Mouse (Mus musculus): ENCODE data around the gene Sirt3.

The Sirt3 gene

DNA sequence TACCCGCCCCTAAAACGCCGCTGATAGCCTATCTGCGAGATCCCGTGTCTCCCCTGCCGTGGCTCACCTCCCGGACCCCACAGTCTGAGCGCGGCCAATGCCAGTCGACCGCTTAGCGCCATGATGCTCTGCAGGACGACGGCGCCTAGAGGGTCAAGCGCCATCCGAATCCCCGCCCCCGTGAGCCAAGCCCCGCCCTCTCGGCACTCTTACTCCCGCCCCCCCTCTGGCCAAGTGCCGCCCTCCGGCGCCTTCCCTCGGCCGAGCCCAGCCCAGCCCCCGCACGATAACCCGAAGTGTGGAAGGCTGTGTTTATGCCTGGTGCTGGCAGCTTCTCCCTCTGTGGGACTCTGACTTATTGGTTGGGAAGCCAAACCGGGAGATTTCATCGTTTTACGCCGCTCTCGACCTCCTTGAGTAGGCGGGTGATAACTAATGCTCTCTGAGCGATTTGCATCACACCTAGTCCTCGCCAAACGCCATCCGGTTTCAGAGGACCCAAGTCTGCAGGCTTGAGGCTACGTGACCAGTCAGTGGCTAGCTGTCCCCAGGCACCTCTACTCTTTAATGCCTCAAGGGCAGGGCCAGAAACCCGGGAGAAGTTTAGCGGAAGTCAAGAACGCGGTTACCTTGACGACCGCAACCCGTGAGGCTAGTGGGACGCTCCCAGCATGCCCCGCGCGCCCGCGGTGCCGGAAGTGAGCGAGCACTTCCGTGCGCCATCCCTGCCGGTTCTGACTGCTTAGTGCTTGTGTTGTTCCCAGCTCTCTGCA lies at the start of gene Sirt3, which contains the start of gene Psmd13:
Sirt3 (minus strand) TSS at position 614 of the 773 bp plus-strand sequence.
Psmd13 (plus strand) TSS at position 273 of the 773 bp plus-strand sequence.
- peak; percentile 96 for DNase-seq

DNA sequence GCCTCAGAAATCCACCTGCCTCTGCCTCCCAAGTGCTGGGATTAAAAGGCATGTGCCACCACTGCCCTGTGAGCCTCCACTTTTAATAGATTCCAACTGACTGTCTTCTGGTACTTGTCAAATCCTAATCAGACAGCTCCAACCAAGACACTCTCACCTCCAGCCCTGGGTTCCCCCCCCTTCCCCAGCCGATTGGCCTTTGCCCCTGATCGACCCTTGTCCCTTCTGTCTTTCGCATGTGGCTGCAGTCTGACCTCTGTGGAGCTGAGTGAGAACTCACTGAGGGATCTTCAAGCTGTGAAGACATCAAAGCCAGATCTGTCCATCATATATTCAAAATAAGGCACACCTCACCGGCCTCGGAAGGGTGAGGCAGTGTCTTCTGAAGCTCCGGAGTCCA lies 45.1 kb upstream of the Sirt3 start:
- DNase-seq: no peak

DNA sequence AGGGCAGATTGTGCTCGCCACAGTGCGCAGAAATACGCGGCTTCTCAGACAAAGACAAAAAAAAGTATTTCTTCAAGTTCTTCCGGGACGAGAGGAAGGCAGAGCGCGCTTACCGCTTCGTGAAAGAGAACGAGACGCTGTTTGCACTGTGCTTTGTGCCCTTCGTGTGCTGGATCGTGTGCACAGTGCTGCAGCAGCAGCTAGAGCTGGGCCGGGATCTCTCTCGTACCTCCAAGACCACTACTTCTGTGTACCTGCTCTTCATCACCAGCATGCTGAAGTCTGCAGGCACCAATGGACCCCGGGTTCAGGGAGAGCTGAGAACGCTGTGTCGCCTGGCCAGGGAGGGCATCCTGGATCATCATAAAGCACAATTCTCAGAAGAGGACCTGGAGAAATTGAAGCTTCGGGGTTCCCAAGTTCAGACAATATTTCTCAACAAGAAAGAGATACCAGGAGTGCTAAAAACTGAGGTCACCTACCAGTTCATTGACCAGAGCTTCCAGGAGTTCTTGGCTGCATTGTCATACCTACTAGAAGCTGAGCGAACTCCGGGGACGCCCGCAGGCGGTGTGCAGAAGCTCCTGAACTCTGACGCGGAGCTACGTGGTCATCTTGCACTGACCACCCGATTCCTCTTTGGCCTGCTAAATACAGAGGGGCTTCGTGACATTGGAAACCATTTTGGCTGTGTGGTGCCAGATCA lies 41.1 kb upstream of the Sirt3 start:
- DNase-seq: no peak

DNA sequence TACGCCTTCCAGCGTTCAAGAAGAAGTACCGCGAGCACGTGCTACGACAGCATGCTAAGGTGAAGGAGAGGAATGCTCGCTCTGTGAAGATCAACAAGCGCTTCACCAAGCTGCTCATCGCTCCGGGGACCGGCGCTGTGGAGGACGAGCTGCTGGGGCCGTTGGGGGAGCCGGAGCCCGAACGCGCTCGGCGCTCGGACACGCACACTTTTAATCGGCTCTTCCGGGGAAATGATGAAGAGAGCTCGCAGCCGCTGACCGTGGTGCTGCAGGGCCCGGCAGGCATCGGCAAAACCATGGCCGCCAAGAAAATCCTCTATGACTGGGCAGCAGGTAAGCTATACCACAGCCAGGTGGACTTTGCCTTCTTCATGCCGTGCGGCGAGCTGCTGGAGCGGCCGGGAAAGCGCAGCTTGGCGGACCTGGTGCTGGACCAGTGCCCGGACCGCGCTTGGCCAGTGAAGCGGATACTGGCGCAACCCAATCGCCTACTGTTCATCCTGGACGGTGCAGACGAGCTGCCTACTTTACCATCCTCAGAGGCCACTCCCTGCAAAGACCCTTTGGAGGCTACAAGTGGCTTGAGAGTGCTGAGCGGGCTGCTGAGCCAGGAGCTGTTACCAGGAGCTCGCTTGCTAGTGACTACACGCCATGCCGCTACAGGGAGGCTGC lies 40.4 kb upstream of the Sirt3 start:
- DNase-seq: peak; percentile 36

DNA sequence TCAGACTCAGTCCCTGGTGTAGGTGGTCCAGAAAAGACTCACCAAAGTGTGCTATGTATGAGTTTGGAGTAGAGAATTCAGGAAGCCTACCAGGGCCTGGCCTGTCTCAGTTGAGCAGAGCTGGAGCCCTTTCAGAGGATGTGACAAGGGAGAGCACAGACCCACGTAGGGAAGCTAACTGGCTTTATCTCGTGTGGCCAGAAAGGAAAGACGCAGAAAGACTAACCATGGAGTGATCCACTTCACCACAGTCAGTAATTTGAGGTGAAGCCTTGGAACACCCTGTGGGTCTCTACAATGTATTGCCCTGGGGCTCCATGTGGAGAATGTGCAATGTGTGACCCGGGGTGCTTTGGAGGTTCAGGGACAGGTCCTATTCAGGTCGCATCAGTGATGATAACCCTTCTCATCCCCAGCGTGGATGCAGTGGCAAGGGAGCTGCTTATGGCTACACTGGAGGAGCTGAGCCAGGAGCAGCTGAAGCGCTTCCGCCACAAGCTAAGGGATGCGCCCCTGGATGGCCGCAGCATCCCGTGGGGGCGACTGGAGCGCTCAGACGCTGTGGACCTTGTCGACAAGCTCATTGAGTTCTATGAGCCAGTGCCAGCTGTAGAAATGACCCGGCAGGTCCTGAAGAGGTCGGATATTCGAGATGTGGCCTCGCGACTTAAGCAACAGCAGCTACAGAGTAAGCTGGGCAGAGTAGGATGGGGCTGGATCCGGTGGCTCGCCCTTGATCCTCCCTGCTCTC lies 39.3 kb upstream of the Sirt3 start:
- DNase-seq: no peak

DNA sequence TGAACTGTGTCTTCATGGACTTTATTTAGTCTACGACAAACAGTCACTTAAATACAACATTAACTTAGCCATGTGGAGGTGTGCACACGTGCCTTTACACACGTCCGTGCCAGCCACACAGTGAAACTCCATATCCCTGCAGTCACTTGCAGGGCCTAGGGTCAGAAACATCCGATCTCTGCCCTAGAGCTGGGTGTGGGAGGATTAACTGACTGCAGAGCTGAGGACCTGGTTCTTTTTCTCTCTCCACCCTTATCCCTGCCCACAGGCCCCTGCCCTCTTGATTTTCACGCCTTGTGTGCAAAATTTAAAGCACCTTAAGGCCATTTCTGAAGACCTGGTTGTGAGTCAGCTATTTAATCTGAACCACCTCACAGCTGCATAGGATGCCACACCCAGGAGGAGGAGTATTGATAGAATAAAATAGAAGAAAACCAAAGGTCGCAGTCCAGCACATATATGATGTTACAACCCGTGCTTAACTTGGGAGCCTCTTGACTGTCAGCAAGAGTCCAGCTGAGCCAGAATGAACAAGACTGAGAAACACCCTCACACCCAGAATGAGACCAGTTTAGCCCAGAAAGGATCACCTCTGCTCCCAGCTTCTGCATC lies 38.4 kb upstream of the Sirt3 start, which contains the start of gene Nlrp6:
Nlrp6 (plus strand) TSS at position 485 of the 612 bp plus-strand sequence.
- DNase-seq: no peak

DNA sequence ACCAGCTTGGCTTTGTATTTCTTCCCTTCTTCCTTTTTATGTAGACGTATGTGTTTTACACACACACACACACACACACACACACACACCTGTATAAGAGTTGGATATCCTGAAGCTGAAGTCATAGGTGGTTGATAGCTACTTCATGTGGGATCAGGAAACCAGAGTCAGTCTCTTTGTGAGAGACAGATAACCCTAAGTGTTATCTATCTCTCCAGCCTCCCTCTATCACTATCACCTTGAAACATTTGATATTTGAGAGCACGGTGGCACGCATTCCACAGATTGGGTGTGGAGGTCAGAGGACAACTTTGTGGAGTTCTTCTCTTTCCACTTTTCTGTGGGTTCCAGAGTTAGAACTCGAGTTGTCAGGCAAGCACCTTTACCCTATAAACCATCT lies 37.8 kb upstream of the Sirt3 start:
- no peak for DNase-seq

DNA sequence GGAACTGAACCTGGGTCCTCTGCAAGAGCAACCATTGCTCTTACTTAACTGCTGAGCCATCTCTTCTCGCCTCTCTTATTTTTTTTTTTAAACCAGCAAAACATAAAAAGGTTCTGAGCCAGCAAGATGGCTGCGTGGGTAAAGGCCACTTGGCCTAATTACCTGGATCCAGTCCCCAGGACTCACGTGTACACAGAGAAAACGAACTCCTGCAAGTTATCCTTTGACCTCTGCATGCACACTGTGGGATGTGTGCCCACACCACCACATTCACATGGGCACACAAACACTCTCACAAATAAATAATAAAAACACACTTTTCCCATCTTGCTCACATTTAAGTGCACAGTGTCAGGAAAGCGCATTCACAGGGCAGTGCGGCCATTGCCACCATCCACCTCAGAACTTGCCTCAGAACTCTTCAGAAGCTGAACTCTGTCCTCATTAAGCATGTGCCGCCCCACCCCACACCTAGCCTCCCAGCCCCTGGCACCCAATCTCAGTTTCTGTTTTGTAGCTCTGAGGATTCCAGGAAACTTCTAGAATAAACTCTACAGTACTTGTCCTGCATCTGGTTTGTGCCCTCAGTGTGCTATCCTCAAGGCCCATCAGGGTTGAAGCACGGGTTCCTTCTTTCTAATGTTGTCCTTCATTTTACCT lies 32.1 kb upstream of the Sirt3 start:
- DNase-seq: no peak

DNA sequence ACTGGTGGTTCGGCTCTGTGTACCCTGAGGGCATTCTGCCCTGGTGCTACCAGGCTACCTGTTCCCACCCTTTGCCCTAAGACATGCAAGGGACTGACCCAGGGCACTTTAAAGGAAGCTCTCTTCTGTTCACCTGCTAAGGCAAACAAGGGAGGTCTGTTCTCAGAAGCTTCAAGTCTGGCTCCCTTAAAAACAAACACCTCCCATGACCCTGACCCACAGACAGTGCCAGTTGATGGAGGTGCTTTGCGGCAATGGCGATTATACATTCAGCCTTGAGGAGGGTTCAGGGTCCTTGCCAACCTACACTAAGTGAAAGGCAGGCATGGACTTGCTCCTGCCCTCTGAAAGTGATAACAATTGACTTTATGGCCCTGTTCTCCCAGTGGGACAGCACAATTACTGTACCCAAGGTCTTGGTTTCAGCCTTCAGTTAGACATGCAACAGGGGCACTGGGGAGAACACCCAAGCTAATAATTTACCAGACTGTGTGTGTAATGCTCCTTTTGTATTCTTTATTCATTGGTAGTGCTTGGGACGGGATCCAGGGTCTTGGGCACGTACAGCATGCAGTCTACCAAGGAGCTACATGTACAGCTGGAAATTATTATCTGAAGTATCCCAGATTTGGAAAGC lies 30.9 kb upstream of the Sirt3 start:
- DNase-seq: no peak

DNA sequence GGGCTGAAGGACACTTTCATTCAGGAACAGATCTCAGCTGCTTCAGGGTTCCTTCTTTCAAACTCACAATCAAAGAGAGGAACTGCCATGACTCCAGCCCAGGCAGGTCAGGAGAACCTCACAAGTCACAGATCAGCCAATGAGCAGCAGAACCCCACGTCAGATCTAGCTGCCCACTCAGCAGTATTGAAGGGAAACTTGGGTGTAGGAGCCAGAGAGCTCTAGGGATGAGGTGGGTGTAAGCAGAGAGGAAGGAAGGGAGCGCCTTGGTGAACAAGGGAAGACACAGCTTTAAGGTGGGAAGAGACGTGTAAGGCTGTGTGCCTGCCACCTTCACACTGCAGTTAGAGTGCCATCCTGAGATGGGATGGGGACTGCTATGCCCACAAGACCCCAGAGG lies 30.2 kb upstream of the Sirt3 start:
- no peak for DNase-seq

DNA sequence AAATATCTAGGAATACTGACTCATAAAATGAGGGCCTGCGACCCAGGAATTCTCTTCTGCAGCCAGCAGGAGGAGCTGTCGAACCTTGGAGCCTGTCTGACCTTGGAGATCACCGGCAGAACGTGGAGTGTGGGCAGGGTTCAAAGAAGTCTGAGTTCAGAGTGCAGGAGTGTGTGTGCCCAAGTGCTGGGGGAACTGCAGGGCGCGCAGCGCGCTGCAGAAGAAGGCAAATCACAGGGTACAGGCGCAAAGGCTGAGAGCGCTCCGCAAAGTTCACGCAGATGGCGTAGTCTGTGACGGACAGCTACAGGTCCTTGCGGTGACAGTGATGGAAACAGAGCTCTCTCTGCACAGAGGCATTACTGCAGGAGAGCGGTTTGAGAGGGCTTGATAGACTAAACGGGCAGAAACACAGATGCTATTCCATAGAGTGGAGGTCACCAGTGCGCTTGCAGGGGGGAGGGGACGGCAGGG lies 26.6 kb upstream of the Sirt3 start:
- peak; percentile 62 for DNase-seq

DNA sequence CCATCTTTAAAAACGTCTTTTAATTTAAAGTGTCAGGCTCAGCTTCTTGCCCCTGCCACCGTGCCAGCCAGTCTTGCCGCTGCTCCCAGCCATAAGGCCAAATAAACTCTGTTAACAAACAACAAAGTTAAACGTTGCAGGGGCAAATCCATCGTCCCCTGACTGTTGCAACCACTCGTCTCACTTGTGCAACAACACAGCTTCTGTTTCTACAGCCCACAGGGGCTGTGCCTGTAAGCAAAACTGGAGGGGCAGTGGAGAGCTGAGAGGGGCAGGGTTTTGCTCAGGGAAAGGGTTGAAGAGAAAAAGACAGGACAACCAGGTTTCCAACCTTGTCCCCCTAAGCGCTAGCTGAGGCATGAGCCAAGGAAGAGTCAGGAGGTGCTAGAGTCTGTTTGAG lies 26.1 kb upstream of the Sirt3 start:
- no peak for DNase-seq

DNA sequence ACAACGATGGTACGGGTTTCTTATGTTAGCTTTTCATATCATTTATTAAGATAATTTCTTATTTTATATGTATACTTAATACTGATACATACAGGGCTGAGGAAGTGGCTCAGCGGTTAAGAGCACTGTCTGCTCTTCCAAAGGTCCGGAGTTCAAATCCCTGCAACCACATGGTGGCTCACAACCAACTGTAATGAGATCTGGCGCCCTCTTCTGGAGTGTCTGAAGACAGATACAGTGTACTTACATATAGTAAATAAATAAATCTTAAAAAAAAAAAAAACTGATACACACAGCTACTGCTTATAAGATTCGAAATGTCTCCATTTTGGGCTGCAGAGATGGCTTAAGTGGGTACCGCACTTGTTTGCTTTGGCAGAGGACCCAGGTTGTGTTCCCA lies 25.6 kb upstream of the Sirt3 start:
- DNase-seq: no peak

DNA sequence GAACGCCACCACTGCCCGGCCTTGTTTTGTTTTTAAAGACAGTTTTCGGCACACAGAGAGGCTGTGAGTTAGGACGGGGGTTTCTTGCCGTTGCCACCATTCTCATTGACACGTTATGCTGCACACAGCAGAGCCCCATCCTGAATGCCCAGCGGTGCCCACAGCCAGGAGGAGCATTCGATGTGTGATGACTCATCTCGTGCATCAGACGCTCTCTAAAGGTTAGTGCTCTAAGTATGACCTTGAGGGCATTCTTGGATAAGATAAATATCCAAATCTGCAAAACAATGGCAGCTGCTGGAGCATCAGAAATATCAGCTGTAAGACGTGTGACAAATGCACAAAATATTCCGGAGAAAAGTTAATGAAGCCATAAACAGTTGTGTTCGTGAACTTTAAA lies 25.0 kb upstream of the Sirt3 start:
- DNase-seq: no peak

DNA sequence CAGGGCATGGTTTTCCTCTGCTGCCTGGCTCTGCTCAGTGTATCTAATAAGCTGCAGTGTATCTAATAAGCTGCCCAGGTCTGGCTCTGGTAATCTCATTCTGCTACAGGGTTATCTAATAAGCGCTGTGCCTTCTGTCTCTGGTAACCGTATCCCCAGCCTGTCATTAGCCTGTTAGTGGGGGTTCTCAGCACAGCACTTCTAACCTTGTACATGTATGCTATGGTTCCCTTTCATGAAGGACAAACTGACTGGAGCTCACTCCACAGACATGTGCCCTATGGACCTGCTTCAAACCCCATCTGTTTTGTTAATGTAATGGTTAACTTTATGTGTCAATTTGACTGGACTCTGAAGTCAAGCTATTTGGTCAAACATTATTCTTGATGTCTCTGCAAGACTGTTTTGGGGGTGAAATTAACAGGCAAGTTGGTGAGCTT lies 23.6 kb upstream of the Sirt3 start:
- no peak for DNase-seq

DNA sequence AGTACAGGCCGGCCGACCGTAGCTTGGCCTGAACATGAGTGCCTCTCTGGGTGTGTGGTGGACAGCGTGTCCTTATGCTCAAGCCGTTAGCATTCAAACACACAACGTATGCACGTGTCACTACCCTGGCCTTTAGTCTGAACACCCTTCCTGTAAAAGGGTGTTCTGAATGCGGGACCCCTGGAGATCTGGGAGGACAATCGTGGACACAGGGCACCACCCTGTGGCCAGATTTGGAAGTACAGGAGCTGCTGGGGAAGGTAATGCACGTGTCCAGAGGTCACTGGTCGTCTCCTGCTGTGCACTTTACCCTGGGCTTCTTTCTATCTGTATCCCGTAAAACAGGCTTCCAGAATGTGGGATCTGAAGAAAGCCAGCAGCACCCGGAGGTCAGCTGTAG lies 21.1 kb upstream of the Sirt3 start:
- peak; percentile 80 for DNase-seq

DNA sequence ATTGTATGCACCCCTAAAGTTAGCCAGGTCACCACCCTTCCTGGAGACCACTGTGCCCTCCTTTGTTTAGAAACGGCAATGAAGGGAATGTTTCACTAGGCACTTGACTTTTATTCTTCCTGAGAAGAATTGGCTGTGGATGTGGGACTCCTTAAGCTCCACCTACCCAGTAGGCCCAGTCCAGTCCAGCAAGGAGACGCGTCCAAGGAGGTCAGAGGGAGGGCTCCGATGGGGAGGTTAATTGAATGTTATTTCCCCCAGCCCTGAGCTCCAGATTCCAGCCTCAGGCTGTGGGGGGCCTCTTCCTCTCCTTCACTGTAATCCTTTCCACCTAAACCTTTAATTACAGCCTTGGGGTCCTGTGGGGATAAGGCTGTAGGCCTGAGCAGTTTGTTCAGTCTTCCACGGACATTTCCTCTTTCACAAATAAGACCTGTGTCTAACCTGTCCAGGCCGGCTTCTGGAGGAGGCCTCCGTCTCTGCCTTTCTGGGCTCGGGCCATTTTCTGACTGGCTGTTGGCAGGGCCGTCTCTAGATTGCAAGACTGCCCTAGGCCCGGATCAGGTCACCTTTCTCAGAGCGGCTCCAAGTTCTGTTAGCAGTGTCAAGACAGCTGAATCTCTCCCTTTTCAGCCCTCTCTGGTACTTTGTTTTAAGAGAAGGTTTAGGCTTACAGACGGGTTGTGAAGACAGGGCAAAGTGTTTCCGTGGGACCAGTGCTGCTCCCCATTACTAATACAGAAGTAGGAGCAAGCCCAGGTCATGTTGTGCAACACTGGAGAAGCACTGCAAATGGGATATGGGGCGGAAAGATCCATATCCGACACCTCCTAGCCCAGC lies 20.1 kb upstream of the Sirt3 start:
- DNase-seq: no peak

DNA sequence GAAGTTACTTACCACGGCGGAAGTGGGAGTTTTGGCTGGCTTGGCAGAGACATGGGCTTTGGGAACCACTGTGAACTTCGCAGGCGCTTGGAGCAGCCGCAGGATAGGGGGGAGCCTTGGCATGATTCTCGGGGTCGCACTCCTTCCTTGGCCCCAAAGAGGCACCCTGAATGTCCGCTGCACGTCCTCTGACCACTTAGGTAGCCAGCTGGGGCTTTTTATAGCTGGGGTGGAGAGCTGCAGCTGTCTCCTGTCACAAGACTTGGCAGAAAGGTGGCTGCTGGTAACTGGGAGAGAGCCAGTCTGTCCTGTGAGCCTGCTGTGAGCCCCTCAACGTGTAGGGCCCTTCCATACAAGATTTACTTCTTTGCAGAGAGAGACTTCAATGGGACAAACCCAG lies 18.1 kb upstream of the Sirt3 start, which contains the start of gene Cox8b:
Cox8b (minus strand) TSS at position 227 of the 400 bp plus-strand sequence.
- DNase-seq: no peak

DNA sequence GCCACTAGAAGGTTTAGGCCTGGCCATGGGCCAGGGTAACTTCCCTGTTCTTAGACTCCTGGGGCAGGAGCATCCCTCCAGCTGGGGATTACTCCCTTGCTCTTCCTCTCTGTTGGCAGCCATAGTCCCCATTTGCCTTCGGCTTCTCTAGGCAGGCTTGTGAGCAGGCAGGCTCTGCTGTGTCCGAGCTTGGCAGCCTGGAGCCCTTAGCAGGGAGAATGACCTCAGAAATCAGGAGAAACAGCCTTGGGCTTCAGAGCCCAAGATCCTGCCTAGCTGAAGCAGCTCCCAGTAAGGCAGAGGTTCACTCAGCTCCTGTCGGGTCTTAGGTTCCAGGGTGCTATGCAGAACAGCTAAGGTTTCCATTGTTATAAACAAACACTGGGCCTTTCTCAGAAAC lies 17.0 kb upstream of the Sirt3 start:
- DNase-seq: no peak

DNA sequence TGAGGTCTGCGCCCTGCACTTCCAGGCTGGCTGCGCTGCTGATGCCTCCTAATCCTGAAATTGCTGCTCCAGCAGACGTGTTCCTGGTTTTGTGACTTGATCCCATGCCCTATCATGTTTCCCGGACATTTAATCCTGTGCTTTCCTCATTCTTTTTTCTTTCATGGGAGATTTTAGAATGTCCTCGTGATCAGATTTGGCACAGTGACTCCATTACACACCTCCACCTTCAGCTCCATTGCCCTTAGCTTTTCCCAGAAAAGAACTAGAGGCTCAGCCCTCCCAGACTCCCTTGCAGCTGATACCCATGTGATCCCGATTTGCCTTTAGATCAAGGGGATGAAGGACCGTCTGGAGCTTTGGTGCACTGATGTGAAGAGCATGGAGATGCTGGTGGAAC lies 15.8 kb upstream of the Sirt3 start:
- DNase-seq: no peak
